Mouse (Mus musculus): ENCODE measurements around the gene Apobec2. TPM values are rescaled to one million over a fixed set of nuclear protein-coding genes. Genes with fewer than 3 reads are reported as not detected.

Gene Apobec2
- polyA plus RNA-seq (2015; fragmentation: Nextera tagmentation; extraction: Ambion mirVana), result 0.85 and 4.3 TPM in 2 replicates

GRCm38 (mm10) chr17:48432158-48432980, at the start of gene Apobec2:
Gene Apobec2, minus strand, starts transcription at chr17:48432930.

GRCm38 (mm10) chr17:48454688-48455087, 22.0 kb upstream of the Apobec2 start, which contains the start of gene Unc5cl:
Gene Unc5cl, plus strand, starts transcription at chr17:48454901.

GRCm38 (mm10) chr17:48451353-48451675, 18.6 kb upstream of the Apobec2 start, which contains the start of gene Tspo2:
Gene Tspo2, minus strand, starts transcription at chr17:48451522.

GRCm38 (mm10) chr17:48409380-48410298, 23.1 kb downstream of the Apobec2 start, which contains the start of the genes Nfya and Oard1:
Gene Nfya, minus strand, starts transcription at chr17:48409906.
Gene Oard1, plus strand, starts transcription at chr17:48410014.

Other genes starting within 250 kb of the Apobec2 start
- gene Trem1, start 200.2 kb downstream of the Apobec2 start, polyA plus RNA-seq (2015; fragmentation: Nextera tagmentation; extraction: Ambion mirVana), result 0.28 and 0.33 TPM in 2 replicates
- 0.38 and 0.46 TPM in 2 replicates for gene Trem3, start 185.2 kb downstream of the Apobec2 start, polyA plus RNA-seq (2015; fragmentation: Nextera tagmentation; extraction: Ambion mirVana)
- 1.1 and 1.4 TPM in 2 replicates for gene Treml4, start 168.6 kb downstream of the Apobec2 start, polyA plus RNA-seq (2015; fragmentation: Nextera tagmentation; extraction: Ambion mirVana)
- 0.06 and 0.39 TPM in 2 replicates for gene Treml2, start 133.4 kb downstream of the Apobec2 start, polyA plus RNA-seq (2015; fragmentation: Nextera tagmentation; extraction: Ambion mirVana)
- gene B430306N03Rik, start 116.8 kb downstream of the Apobec2 start, polyA plus RNA-seq (2015; fragmentation: Nextera tagmentation; extraction: Ambion mirVana), result 0.82 and 0.83 TPM in 2 replicates
- gene Trem2, start 86.5 kb downstream of the Apobec2 start, polyA plus RNA-seq (2015; fragmentation: Nextera tagmentation; extraction: Ambion mirVana), result 11.2 and 11.9 TPM in 2 replicates
- gene Treml1, start 73.0 kb downstream of the Apobec2 start, polyA plus RNA-seq (2015; fragmentation: Nextera tagmentation; extraction: Ambion mirVana), result 0.68 and 0.82 TPM in 2 replicates
- gene Nfya, start 23.0 kb downstream of the Apobec2 start, polyA plus RNA-seq (2015; fragmentation: Nextera tagmentation; extraction: Ambion mirVana), result 3.6 TPM in 2 replicates
- gene Oard1, start 22.9 kb downstream of the Apobec2 start, polyA plus RNA-seq (2015; fragmentation: Nextera tagmentation; extraction: Ambion mirVana), result 62.8 and 63.9 TPM in 2 replicates
- gene Tspo2, start 18.6 kb upstream of the Apobec2 start, polyA plus RNA-seq (2015; fragmentation: Nextera tagmentation; extraction: Ambion mirVana), result 4.0 and 5.0 TPM in 2 replicates
- gene Unc5cl, start 22.0 kb upstream of the Apobec2 start, polyA plus RNA-seq (2015; fragmentation: Nextera tagmentation; extraction: Ambion mirVana), result 0.12 TPM in 1 of 2 replicates, not detected in the other